Mouse (Mus musculus) ZHBTc4 (cell line): Measurements from ENCODE around the gene Gm42372.

ENCODE experiments used
- DNase-seq: peaks from one replicate; pipeline ENCODE4 v3.0.0-alpha.2; 2011; ENCODE audit warnings: low read depth, low spot score

Gene Gm42372

DNA sequence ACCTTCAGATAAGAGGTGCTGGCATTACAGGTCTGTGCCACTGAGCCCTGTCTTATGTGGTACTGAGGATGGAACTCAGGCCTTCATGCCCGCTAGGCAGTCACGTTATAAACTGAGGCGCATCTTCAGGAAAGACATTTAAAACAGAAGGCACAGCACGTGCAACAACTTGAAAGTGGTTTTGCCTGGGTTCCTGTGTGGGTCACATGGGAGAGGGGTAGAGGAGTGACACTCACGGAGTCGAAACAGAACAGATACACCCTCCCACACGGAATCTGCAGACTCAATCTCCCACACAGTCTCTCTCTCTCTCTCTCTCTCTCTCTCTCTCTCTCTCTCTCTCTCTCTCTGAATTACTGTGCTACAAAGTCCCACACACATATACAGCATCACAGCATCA, 47.4 kb downstream of the Gm42372 start:
- DNase-seq = no peak
